Mouse (Mus musculus) testis, adult 2 months (tissue): ENCODE data around the gene Tecta.

ENCODE experiments used
- CTCF ChIP-seq: fragments of 200-500 bp; IDR thresholded peaks from 2 replicates; pipeline ENCODE4 v1.5.1; 2012; ENCODE audit warnings: low read depth, mild to moderate bottlenecking, inconsistent platforms, low read length, moderate library complexity; ENCODE audit not compliant: control insufficient read depth, insufficient read depth, insufficient replicate concordance
- POLR2A ChIP-seq: fragments of 200-500 bp; IDR thresholded peaks from 2 replicates; pipeline ENCODE4 v1.6.1; 2012; ENCODE audit warnings: low read depth, mild to moderate bottlenecking, inconsistent platforms, low read length, moderate library complexity; ENCODE audit not compliant: control insufficient read depth

DNA sequence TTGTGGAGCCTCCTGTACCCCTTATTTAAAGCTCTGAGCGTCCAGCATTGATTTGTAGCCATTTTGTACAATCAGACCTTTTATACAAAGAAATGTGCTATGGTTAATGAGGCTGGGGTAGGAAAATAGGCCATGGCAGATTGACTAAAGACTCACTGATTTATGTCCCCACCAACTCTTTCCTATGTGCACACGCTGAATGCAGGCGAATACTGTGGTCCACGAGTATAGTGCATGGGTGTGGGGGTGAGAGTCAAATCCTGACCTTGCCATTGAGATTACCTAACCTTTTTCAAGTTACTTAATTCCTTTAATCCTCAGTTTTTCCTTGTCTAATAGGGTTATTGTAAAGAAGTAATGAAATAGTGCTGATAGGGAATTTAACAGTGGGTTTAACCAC is 42.1 kb downstream of the Tecta start:
- TF ChIP-seq CTCF (no peak), POLR2A (no peak)
